Mouse (Mus musculus) v-Abl transformed pro-B cells (cell line): Measurements from ENCODE around the gene Reln.

Source experiments
- in situ Hi-C, 2 experiments: fragments of 400-800 bp; cut with MboI; formaldehyde crosslinking; loops; one replicate each; pipeline ENCODE4 v1.15.1; 2025; ENCODE audit not compliant: unreplicated experiment in 2 of 2

Reln gene

GRCm38 (mm10) chr5:22344556-22344975 lies at the start of gene Reln:
TSS of gene Reln (minus strand) at chr5:22344702.
- in situ Hi-C loops = loop anchor here in 1 of 2 experiments (25.0 kb wide), 1 partner anchor 1082 kb away; no protein-coding TSS in a partner anchor

GRCm38 (mm10) chr5:22388502-22388901 lies 44.0 kb upstream of the Reln start:
- in situ Hi-C loops = no loop called here

GRCm38 (mm10) chr5:22360510-22360909 lies 16.0 kb upstream of the Reln start:
- in situ Hi-C loops = no loop called here

DNA sequence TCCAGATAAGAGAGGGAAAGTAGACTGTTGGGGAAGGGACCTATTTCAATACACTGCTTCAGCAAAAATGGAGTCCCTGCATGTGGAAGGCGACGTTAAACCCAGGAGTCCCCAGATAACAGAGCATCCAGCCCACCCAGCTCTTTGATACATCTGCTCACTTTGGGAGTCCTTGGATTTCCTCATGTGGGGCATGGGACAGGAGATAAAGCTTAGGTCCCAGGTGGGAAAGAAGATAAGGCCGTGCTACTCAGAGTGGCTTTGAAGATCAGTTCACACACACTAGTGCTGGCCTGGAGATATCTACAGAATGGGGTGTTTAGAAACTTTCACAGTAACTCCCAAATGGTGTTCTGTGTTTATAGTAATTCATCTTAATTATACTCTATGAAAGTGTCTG lies 3.9 kb upstream of the Reln start:
- in situ Hi-C loops = loop anchor here in 1 of 2 experiments (25.0 kb wide), 1 partner anchor 1086 kb away; no protein-coding TSS in a partner anchor

GRCm38 (mm10) chr5:22347732-22348131 lies 3.2 kb upstream of the Reln start:
- in situ Hi-C loops = loop anchor here in 1 of 2 experiments (25.0 kb wide), 1 partner anchor 1085 kb away; no protein-coding TSS in a partner anchor

DNA sequence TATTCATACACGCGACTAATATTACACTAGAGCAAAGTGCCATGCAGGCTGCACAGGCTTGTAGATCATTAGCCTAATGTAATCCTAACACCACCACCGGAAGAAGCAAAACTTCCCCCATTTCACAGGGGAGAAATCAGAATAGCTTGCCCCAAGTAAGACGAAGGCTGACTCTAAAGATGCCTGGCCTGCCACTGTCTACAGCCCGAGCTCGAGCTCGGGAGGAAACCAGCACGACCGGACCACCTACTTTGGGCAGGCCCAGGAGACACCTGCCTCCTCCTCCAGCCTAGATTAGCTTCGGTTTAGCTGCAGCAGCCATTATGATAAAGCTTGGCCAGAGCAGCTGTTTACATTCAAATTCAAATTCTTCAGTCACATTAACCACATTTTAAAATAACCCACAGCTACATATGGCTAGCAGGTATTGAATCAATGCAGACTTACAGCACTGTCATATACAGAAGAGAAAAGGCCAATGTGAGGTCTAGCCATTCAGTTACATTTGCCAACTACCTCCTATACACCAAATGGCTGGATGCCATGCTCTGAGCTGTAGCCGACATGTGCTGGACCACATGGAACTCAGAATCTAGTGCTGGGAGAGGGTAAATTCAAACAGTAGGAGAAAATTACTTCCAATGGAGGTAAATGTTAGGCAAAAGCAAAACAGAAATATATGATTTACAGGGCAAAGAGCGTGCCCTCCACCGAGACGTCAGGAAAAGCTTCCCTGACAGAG lies 1.6 kb upstream of the Reln start:
- in situ Hi-C loops = loop anchor here in 1 of 2 experiments (25.0 kb wide), 1 partner anchor 1084 kb away; no protein-coding TSS in a partner anchor

DNA sequence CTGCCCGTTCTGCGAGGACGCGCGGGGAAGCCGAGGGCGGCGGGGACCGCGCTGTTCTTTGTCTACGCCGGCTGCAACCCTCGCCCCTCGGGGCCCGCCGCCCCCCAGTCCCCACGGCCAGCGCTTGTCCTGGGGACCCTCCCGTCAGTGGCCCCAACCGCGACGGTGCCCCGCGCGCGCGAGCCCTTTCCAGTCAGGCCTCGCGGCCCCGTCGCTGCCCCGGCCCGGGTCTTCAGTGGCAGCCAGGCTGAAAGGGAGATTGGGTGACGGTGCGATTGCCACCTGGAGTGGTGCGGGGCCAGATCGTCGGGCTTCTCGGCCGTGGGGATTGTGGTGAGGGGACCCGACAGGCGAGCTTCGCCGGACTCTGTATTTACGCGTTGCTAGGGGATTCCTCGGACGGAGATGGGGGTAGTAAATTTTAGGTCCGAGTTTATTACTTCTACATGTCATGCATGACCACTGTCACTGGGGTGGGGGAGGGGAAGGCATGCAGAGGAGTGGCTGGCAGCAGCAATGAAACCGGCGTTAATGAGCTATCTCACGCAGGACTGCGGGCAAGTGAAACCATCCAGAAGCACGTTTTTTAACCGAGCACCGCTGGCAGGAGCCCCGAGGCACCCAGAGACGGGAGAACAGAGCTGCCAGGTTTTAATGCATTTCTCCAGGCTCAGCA lies 612 bp upstream of the Reln start:
- in situ Hi-C loops = loop anchor here in 1 of 2 experiments (25.0 kb wide), 1 partner anchor 1083 kb away; no protein-coding TSS in a partner anchor

GRCm38 (mm10) chr5:22343843-22344555 lies 503 bp downstream of the Reln start:
- in situ Hi-C loops = loop anchor here in 1 of 2 experiments (25.0 kb wide), 1 partner anchor 1082 kb away; no protein-coding TSS in a partner anchor

- in situ Hi-C loops = loop anchor here in 1 of 2 experiments (25.0 kb wide), 1 partner anchor 1081 kb away; no protein-coding TSS in a partner anchor
Observed at GRCm38 (mm10) chr5:22343536-22343842, 1.0 kb downstream of the Reln start.

DNA sequence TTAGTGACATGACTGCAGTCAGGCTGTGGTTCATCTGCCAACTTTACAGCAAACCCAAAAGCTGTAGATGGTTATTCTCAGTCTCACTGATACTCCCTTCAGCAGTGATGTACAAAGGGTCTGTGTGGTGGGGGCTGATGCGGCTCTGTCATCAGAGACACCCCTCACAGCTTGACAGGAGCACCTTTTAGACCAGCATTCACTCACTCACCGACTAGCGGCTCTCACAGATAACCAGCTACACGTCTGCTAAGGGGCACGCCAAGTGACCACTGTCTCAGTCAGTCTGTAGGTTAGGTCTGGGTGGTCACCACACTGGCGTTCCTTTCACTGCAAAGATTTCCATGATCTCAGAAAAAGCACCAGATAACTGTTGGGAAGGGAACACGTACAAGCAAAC lies 2.0 kb downstream of the Reln start:
- in situ Hi-C loops = loop anchor here in 1 of 2 experiments (25.0 kb wide), 1 partner anchor 1080 kb away; no protein-coding TSS in a partner anchor

DNA sequence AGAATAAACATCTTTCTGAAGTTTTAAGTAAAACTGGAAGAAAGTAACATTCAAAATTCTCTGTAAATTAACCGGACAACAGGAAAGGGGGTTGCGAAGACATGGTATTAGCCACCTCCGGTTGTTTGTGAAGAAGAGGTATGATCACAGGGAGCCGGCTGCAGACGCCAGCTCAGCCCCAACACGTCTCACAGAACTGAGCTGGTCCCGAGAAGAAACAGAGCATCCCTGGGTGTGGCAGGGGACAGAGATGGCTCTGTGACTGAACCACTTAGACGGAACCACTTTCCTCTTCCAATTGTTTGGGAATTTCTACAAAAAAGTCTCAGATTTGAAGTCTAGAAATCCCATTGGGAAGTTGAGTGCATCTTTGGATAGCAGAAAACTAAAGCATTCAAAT lies 3.5 kb downstream of the Reln start:
- in situ Hi-C loops = loop anchor here in 1 of 2 experiments (25.0 kb wide), 1 partner anchor 1079 kb away; no protein-coding TSS in a partner anchor

- in situ Hi-C loops = loop anchor here in 1 of 2 experiments (25.0 kb wide), 1 partner anchor 1073 kb away; no protein-coding TSS in a partner anchor
Observed at GRCm38 (mm10) chr5:22335408-22335807, 9.1 kb downstream of the Reln start.

DNA sequence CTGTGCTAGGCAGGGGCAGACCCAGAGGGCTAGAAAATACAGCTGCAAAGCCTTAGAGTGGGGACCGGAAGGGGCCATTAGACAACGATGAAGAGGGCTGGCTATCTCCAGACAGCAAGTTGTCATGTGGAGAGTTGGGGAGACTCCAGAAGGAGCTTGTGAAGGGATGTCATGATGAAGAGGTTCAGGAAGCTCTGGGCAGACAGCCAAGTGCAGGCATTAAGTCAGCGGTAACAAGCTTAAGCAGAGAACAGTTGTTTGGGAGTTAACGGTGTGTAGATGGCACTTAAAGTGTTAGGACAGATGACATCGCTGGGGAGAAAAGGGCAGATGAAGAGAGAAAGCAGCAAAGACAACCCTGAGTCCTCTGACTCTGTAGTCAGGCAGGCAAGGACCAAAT lies 13.7 kb downstream of the Reln start:
- in situ Hi-C loops = loop anchor here in 1 of 2 experiments (25.0 kb wide), 1 partner anchor 1069 kb away; no protein-coding TSS in a partner anchor

GRCm38 (mm10) chr5:22328431-22329359 lies 15.8 kb downstream of the Reln start:
- in situ Hi-C loops = loop anchor here (5.0 to 25.0 kb wide), 3 partner anchors 341 to 1066 kb away; no protein-coding TSS in a partner anchor

- in situ Hi-C loops = loop anchor here (5.0 to 25.0 kb wide), 3 partner anchors 340 to 1065 kb away; no protein-coding TSS in a partner anchor
Observed at GRCm38 (mm10) chr5:22327170-22327569, 17.3 kb downstream of the Reln start.

DNA sequence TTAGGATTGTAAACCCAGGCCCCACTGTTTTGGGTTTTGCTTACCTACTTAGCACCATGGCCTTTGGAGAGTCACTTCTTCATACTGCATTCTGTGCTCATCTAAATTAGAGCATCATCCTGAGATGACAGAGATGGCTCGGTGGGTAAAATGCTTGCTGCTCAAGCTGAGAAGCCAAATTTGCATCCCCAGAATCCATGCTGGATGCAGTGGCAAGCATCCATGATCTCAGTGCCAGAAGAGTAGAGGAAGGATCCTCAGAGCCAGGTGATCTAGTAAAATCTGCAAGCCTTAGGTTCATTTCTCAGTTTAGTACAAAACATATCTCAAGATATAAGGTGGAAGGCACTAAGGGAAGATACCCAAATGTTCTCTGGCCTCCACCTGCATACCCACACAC lies 20.7 kb downstream of the Reln start:
- in situ Hi-C loops = loop anchor here in 1 of 2 experiments (10.0 kb wide), 1 partner anchor 339 kb away; no protein-coding TSS in a partner anchor

- in situ Hi-C loops = no loop called here
Observed at GRCm38 (mm10) chr5:22317807-22318206, 26.7 kb downstream of the Reln start.

GRCm38 (mm10) chr5:22316471-22316870 lies 28.0 kb downstream of the Reln start:
- in situ Hi-C loops = no loop called here

DNA sequence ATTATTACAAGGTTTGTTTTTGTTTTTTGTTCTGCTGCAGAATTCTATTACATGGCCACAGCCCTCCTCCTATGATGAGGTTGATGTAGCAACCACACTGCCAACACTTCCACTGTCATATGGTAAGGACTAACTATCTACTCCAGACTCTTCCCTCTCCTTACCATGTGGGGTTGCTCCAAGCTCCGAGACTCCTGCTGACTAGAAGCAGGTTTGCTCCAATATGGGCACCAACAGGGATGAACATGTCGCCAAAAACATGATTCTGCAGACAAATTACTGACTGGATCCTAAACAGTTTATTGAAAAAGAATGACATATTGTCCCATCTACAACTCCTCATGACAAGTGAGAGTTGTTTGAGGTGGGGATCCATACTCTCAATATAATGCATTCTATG lies 28.5 kb downstream of the Reln start:
- in situ Hi-C loops = no loop called here
